Mouse (Mus musculus) fat pad, adult 2 months (tissue): ENCODE results near the gene Lypd6b.

ENCODE experiments used
- DNase-seq: peaks from one replicate; pipeline ENCODE4 v3.0.0-alpha.2; 2011; ENCODE audit warnings: low read depth, low spot score; ENCODE audit errors: extremely low read depth

Gene Lypd6b

DNA sequence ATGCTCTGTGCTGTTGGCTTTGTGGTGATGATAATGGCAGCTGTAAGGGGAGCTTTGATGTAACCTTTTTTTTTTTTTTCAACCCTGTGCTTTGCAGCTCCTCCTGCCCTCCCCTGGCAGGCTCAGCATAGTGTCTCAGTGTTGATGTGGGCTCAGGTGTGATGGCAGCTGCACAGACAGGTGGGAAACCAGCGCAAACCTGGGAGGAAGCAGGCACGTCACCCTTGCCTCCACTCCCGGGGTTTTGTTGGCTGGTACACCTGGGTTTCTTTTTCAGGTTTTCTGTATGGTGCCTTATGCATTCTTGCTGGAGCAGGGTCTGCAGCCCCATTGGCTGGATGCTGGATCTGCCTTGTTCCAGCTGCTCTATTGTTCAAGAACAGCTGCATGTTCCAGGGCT is 29.7 kb downstream of the Lypd6b start:
- DNase-seq: no peak

DNA sequence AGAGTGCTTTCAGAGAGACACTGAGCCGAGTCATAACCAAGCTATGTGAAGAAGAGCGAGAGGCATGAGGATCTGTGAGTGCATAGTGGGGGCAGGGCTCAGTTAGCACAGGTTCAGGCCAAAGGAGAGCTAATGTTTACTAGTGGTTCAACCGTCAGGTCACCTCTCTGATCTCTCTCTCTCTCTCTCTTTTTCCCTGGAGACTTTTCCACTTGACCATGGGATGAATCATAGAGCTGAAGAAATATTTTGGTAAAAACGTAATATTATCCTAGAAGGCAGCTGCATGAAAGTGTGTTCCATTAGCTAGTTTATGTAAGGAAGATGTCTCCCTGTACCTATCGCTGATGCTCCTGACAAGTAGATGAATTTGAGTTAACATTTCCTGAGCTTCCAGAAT is 30.6 kb downstream of the Lypd6b start:
- DNase-seq: no peak

DNA sequence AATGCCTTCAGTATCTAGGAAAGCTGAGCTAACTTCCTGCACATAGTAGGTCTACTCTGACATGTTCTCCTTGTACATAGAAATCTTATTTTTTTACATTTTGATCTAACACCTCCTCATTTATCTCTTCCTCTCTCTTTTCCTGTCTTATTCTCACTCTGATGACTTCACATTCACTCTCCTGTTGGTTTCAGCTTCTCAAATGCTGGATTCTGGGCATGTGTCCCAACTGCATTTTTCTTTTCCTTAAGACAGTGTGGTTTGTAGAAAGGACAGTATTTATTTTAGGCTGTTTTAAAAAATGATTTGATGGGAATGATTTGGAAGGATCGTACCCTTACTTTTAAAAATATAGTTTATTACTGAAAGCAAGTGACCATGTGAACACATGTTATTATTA is 34.8 kb downstream of the Lypd6b start:
- DNase-seq: no peak

DNA sequence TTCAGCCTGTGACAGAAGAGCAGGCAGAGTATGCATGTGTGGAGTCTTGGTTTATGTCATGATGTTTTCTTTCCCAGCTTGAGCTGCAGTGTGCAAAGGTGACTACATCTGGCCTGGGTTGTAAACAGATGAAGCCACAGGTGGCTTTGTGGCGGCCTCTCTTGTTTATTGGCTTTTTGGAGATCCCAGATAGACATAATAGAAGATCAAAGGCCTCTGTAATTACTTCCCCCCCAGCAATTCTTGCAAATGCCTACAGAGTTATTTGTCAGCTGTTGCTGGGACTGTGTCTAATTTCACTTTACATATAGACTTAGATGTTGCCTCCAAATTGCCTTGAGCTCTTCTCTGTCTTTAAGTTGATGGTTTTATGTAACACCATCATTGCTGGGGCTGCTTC is 38.1 kb downstream of the Lypd6b start:
- no peak for DNase-seq

DNA sequence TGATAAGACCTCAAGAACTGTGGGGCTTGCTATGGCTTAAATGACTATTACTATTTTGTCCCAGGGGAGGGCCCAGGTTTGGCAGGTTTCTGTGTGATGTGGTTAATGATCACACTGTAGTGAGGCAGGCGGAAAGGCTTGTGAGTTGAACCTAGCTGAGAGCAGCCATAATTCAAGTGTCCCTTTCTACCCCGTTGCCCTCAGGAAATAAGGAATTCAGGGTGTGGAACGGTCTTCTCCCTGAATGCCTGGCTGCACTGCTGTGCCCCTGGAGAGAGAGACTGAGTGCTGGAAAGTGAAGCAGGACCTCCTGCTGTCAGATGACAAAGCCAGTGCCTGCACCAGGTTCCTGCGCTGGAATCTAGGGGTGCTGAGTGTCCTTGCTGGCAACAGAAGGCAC is 40.3 kb downstream of the Lypd6b start:
- no peak for DNase-seq

DNA sequence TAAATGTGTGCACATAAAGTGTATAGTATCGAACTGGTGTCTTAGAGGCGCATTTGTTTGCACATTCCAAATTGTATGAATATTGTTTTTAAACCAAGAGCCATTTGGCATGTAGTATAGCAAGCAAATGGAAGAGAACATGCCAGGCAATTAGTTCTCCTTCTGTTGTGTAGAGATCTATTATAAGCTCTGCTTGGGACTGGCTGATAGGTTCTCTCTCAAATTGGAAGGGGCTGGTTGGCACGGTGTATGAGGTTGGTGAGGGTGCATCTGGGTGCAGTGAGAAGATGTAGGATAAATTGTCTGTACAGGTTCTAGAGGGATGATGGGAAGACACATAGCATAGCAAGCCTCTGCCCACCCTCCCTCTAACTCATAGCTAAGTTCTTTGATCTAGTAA is 42.9 kb downstream of the Lypd6b start:
- DNase-seq: no peak

GRCm38 (mm10) chr2:49832277-49832803 is 44.9 kb downstream of the Lypd6b start:
- no peak for DNase-seq

GRCm38 (mm10) chr2:49837454-49838059 is 50.1 kb downstream of the Lypd6b start:
- DNase-seq: no peak

GRCm38 (mm10) chr2:49838611-49839010 is 51.1 kb downstream of the Lypd6b start:
- no peak for DNase-seq

- DNase-seq: no peak
Observed at GRCm38 (mm10) chr2:49840573-49840972, 53.1 kb downstream of the Lypd6b start.

- no peak for DNase-seq
Observed at GRCm38 (mm10) chr2:49841089-49841488, 53.6 kb downstream of the Lypd6b start.

GRCm38 (mm10) chr2:49845104-49845503 is 57.6 kb downstream of the Lypd6b start:
- no peak for DNase-seq

- DNase-seq: no peak
Observed at GRCm38 (mm10) chr2:49846097-49846496, 58.6 kb downstream of the Lypd6b start.

- DNase-seq: no peak
Observed at GRCm38 (mm10) chr2:49846880-49847279, 59.4 kb downstream of the Lypd6b start.

DNA sequence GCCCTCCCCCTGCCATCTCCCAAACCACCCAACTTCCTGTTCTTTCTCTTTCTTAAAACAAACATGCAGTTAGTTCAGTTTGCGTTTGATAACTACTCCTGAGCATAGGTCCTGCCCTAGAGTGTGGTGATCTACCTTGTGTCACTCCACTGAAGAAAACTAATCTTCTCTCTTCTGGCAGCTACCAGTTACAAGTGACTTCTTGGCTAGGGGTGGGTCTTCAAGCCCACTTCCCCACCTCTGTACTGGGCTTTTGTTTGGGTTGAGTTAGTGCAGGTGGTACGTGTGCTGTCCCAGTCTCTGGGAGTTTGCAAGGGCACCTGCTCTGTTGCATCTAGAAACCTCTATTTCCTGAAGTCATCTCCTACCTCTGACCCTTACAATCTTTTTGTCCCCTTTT is 60.3 kb downstream of the Lypd6b start:
- DNase-seq: no peak

DNA sequence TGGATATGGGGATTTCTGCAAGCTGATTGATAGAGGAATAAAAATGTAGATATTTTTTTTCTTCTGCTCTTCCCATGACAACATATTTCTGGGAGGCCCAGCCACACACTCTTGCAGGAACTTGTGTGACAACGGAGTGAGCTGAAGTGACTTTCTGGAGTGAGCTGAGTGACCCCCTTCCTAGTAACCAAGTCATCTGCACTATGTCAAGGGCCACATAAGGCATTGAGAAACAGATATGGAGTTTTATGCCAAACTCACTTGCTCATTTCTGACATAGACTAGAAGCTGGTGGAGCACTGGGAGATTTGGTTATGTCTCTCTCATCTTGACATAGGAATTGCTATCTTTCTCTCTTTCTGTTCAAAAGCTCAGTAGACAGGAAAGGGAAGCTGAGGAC is 62.3 kb downstream of the Lypd6b start:
- DNase-seq: no peak

DNA sequence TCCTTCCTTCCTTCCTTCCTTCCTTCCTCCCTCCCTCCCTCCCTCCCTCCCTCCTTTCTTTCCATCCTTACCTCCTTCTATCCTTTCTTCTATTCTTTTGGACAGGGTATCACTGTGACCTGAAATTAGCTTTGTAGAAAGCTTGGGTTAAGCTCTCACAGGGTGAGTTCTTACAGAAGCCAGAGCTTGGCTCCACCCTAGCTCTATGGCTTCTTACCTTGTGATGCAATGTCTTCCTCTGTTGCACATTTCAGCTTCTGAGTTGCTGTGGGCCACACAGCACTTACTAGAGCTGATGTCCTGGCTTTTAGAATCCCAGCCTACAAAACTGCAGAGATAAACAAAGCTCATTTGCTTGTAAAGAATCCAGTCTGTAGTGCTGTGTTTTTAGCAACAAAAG is 64.5 kb downstream of the Lypd6b start:
- DNase-seq: no peak

GRCm38 (mm10) chr2:49856161-49856564 is 68.7 kb downstream of the Lypd6b start:
- no peak for DNase-seq

- DNase-seq: no peak
Observed at GRCm38 (mm10) chr2:49856584-49856983, 69.1 kb downstream of the Lypd6b start.

- DNase-seq: no peak
Observed at GRCm38 (mm10) chr2:49860219-49860962, 72.9 kb downstream of the Lypd6b start.

GRCm38 (mm10) chr2:49860969-49861592 is 73.6 kb downstream of the Lypd6b start:
- no peak for DNase-seq

GRCm38 (mm10) chr2:49861658-49862057 is 74.2 kb downstream of the Lypd6b start:
- no peak for DNase-seq
